Mouse (Mus musculus) frontal cortex, adult (tissue): Measurements from ENCODE around the gene Fpr1.
A peak's percentile ranks its signal among the peaks of the same experiment; 100 is the strongest.
"Not testable (repeated sequence)": the region's sequence is repeated elsewhere in the genome, so short reads cannot be mapped to it uniquely, and the experiment has no call there.

Experiments
- ATAC-seq: cut with Nextera tagmentation; 2 replicates; pipeline ENCODE4 v1.9.2; 2017; ENCODE audit warnings: mild to moderate bottlenecking, moderate library complexity, mixed read lengths; ENCODE audit not compliant: low TSS enrichment

The Fpr1 gene

GRCm38 (mm10) chr17:17883840-17884239 is at the start of gene Fpr1:
Fpr1 (minus strand) TSS chr17:17883940.
- no peak for ATAC-seq

- ATAC-seq, result no peak
Observed at GRCm38 (mm10) chr17:17917782-17918181, 34.0 kb upstream of the Fpr1 start.

GRCm38 (mm10) chr17:17917376-17917775 is 33.6 kb upstream of the Fpr1 start:
- no peak for ATAC-seq

- ATAC-seq, result not testable (repeated sequence)
Observed at GRCm38 (mm10) chr17:17912618-17913017, 28.9 kb upstream of the Fpr1 start.

- peak; percentile 100 for ATAC-seq
Observed at GRCm38 (mm10) chr17:17909636-17910421, 26.1 kb upstream of the Fpr1 start.

- no peak for ATAC-seq
Observed at GRCm38 (mm10) chr17:17900768-17901167, 17.0 kb upstream of the Fpr1 start.

- ATAC-seq, result no peak; the same call in 1 of the 2 replicates
Observed at GRCm38 (mm10) chr17:17899268-17899667, 15.5 kb upstream of the Fpr1 start.

GRCm38 (mm10) chr17:17896039-17896438 is 12.3 kb upstream of the Fpr1 start:
- no peak; the same call in 1 of the 2 replicates for ATAC-seq

GRCm38 (mm10) chr17:17889732-17890425 is 6.1 kb upstream of the Fpr1 start:
- ATAC-seq, result no peak

- peak; percentile 57 for ATAC-seq
Observed at GRCm38 (mm10) chr17:17887774-17888248, 4.1 kb upstream of the Fpr1 start, which contains the start of the genes Fpr2 and Fpr3. Fpr2 (plus strand) TSS chr17:17887824. Fpr3 (plus strand) TSS chr17:17887852.

GRCm38 (mm10) chr17:17882672-17883071 is 1.1 kb downstream of the Fpr1 start:
- ATAC-seq, result no peak

- ATAC-seq, result no peak
Observed at GRCm38 (mm10) chr17:17879347-17879746, 4.4 kb downstream of the Fpr1 start.

GRCm38 (mm10) chr17:17871697-17872096 is 12.0 kb downstream of the Fpr1 start:
- no peak for ATAC-seq

GRCm38 (mm10) chr17:17870892-17871550 is 12.7 kb downstream of the Fpr1 start:
- ATAC-seq, result no peak

- ATAC-seq, result 0 out of 2 replicates have a peak, but pooled peaks have one; percentile 23
Observed at GRCm38 (mm10) chr17:17866801-17867469, 16.8 kb downstream of the Fpr1 start.

- no peak for ATAC-seq
Observed at GRCm38 (mm10) chr17:17865168-17865567, 18.6 kb downstream of the Fpr1 start.

GRCm38 (mm10) chr17:17862360-17862759 is 21.4 kb downstream of the Fpr1 start:
- ATAC-seq, result peak; percentile 16; the same call in 1 of the 2 replicates

GRCm38 (mm10) chr17:17860110-17860509 is 23.6 kb downstream of the Fpr1 start:
- ATAC-seq, result no peak

- ATAC-seq, result no peak
Observed at GRCm38 (mm10) chr17:17857446-17857845, 26.3 kb downstream of the Fpr1 start.

GRCm38 (mm10) chr17:17856612-17857011 is 27.1 kb downstream of the Fpr1 start:
- ATAC-seq, result no peak

- no peak for ATAC-seq
Observed at GRCm38 (mm10) chr17:17855064-17855838, 28.5 kb downstream of the Fpr1 start, which contains the start of gene Has1. Has1 (minus strand) TSS chr17:17855205.
